Comparison of ENCODE assay signal across 7 mouse cellular contexts in genomic region chr9:106464751-106465541, GRCm38 (mm10). TPM values are rescaled to one million over a fixed set of nuclear protein-coding genes. Genes with fewer than 3 reads are reported as not detected.
DNase-seq lines count a peak whose midpoint lies in the region; ATAC-seq and TF ChIP-seq lines count a peak whose summit lies in the region.

No protein-coding gene starts in this region.

- ATAC-seq in activated CD4-positive, CD25-positive, alpha-beta regulatory T cell, adult 4 months: peak; percentile 41
- peak; percentile 53 for ATAC-seq in embryonic facial prominence, embryonic 11.5 days (replicated peaks; ENCODE audit: insufficient number of reproducible peaks, low FRiP score, low TSS enrichment, low read depth)

- peak overlapping the region; percentile 85 for H3K4me2 ChIP-seq in embryonic facial prominence, embryonic 11.5 days (ENCODE audit: low read depth, low read length)

- intact Hi-C loops in heart, postnatal 14 days (cut with DNase I): no loop called here

- WGBS in embryonic facial prominence, embryonic 11.5 days: 2% methylated on average over 98 of the region's 99 CpGs

- TF ChIP-seq POLR2A in ES-Bruce4 (IDR thresholded peaks at IDR 0.05; ENCODE audit: insufficient read depth, low read length): peak; percentile 46

- H3K27ac ChIP-seq in ES-Bruce4 (ENCODE audit: insufficient read depth, low read length): no peak overlapping the region
- peak overlapping the region; percentile 2; the same call in 1 of the 2 replicates for H3K27ac ChIP-seq in embryonic facial prominence, embryonic 11.5 days (replicated peaks; ENCODE audit: low read depth, low read length)

- no peaks in the 10 kb centered on the region for H3K27me3 ChIP-seq in ES-Bruce4 (ENCODE audit: control insufficient read depth, insufficient read depth, low read length, poor library complexity, severe bottlenecking)
- H3K27me3 ChIP-seq in embryonic facial prominence, embryonic 11.5 days (ENCODE audit: control insufficient read depth, insufficient read depth, low read length): no peaks in the 10 kb centered on the region

- H3K9ac ChIP-seq in ES-Bruce4 (ENCODE audit: low read depth, poor library complexity, severe bottlenecking): peak overlapping the region; percentile 70
- H3K9ac ChIP-seq in embryonic facial prominence, embryonic 11.5 days (replicated peaks; ENCODE audit: low read length): peak overlapping the region; percentile 82

- no peaks in the 10 kb centered on the region for H3K36me3 ChIP-seq in ES-Bruce4 (ENCODE audit: control insufficient read depth, insufficient read depth, low read length, poor library complexity, severe bottlenecking)
- peaks cover 11% of the 10 kb centered on the region for H3K36me3 ChIP-seq in embryonic facial prominence, embryonic 11.5 days (replicated peaks; ENCODE audit: control insufficient read depth, insufficient read depth, low read depth, low read length)

- no peak for TF ChIP-seq CTCF in ES-Bruce4 (IDR thresholded peaks at IDR 0.05; ENCODE audit: low read depth, low read length)

- DNase-seq in embryonic facial prominence, embryonic 11.5 days (ENCODE audit: low spot score): peak; percentile 79
- DNase-seq in heart, postnatal 14 days: peak; percentile 71 to 73
- peak; percentile 81 for DNase-seq in layer of hippocampus, adult 9-11 months
- DNase-seq in lung, postnatal 10 days: peak; percentile 67
- peak; percentile 84 for DNase-seq in right cerebral cortex, adult 18-20 months

- H3K4me3 ChIP-seq in ES-Bruce4 (ENCODE audit: low read depth, low read length): peak overlapping the region; percentile 73
- peak overlapping the region; percentile 49 for H3K4me3 ChIP-seq in embryonic facial prominence, embryonic 11.5 days (ENCODE audit: low read depth, low read length)

- TF ChIP-seq EP300 in ES-Bruce4 (IDR thresholded peaks at IDR 0.05; ENCODE audit: insufficient read depth, low read depth, low read length): no peak

- H3K9me3 ChIP-seq in ES-Bruce4 (replicated peaks; ENCODE audit: control insufficient read depth, insufficient read depth, low read length, poor library complexity, severe bottlenecking): no peaks in the 10 kb centered on the region
- H3K9me3 ChIP-seq in embryonic facial prominence, embryonic 11.5 days (replicated peaks; ENCODE audit: control insufficient read depth, low read length): no peaks in the 10 kb centered on the region

- peaks cover 3% of the 10 kb centered on the region for H3K4me1 ChIP-seq in ES-Bruce4 (ENCODE audit: control insufficient read depth, insufficient read depth, low read length)
- peaks cover 7% of the 10 kb centered on the region for H3K4me1 ChIP-seq in embryonic facial prominence, embryonic 11.5 days (ENCODE audit: control insufficient read depth, insufficient read depth, low read length)

RNA-seq across cellular contexts. Expression of gene Gpr62, which starts 0.8 kb away (rescaled TPM):
- polyA plus RNA-seq in ES-Bruce4 (2011; ENCODE audit: insufficient read depth, insufficient read length, low read depth, missing spikeins): 0.30 and 0.44 TPM in 2 replicates
- not detected for polyA plus RNA-seq in activated CD4-positive, CD25-positive, alpha-beta regulatory T cell, adult 4 months (2017; shearing (Covaris generic))
- 0.10 and 0.31 TPM in 2 replicates for polyA plus RNA-seq in embryonic facial prominence, embryonic 11.5 days (2014; fragmentation: Nextera tagmentation; extraction: Ambion mirVana)
- total RNA-seq in heart, postnatal 14 days (2021): under 1 TPM in 1 of 2 experiments, not detected in 1; 0.10 TPM

RNA-seq across cellular contexts. Expression of gene Rrp9, which starts 10.8 kb away (rescaled TPM):
- 82.1 and 89.4 TPM in 2 replicates for polyA plus RNA-seq in ES-Bruce4 (2011; ENCODE audit: insufficient read depth, insufficient read length, low read depth, missing spikeins)
- 10 to 100 TPM; 23.1 to 33.9 TPM for polyA plus RNA-seq in activated CD4-positive, CD25-positive, alpha-beta regulatory T cell, adult 4 months (2017; shearing (Covaris generic))
- polyA plus RNA-seq in embryonic facial prominence, embryonic 11.5 days (2014; fragmentation: Nextera tagmentation; extraction: Ambion mirVana): 43.2 and 48.6 TPM in 2 replicates
- total RNA-seq in heart, postnatal 14 days (2021): 10 to 100 TPM; 19.3 to 20.3 TPM

RNA-seq across cellular contexts. Expression of gene Parp3, which starts 11.8 kb away (rescaled TPM):
- polyA plus RNA-seq in ES-Bruce4 (2011; ENCODE audit: insufficient read depth, insufficient read length, low read depth, missing spikeins): 5.1 and 8.0 TPM in 2 replicates
- polyA plus RNA-seq in activated CD4-positive, CD25-positive, alpha-beta regulatory T cell, adult 4 months (2017; shearing (Covaris generic)): 10 to 100 TPM; 36.0 to 48.1 TPM
- 1.8 and 1.9 TPM in 2 replicates for polyA plus RNA-seq in embryonic facial prominence, embryonic 11.5 days (2014; fragmentation: Nextera tagmentation; extraction: Ambion mirVana)
- 10 to 100 TPM; 18.1 to 19.0 TPM for total RNA-seq in heart, postnatal 14 days (2021)

RNA-seq across cellular contexts. Expression of gene Pcbp4, which starts 11.9 kb away (rescaled TPM):
- polyA plus RNA-seq in ES-Bruce4 (2011; ENCODE audit: insufficient read depth, insufficient read length, low read depth, missing spikeins): 99.2 and 115 TPM in 2 replicates
- 1 to 10 TPM; 4.5 to 4.8 TPM for polyA plus RNA-seq in activated CD4-positive, CD25-positive, alpha-beta regulatory T cell, adult 4 months (2017; shearing (Covaris generic))
- polyA plus RNA-seq in embryonic facial prominence, embryonic 11.5 days (2014; fragmentation: Nextera tagmentation; extraction: Ambion mirVana): 165 and 189 TPM in 2 replicates
- total RNA-seq in heart, postnatal 14 days (2021): 10 to 100 TPM; 62.4 to 68.8 TPM

RNA-seq across cellular contexts. Expression of gene Abhd14a, which starts 17.5 kb away (rescaled TPM):
- 35.1 and 35.5 TPM in 2 replicates for polyA plus RNA-seq in ES-Bruce4 (2011; ENCODE audit: insufficient read depth, insufficient read length, low read depth, missing spikeins)
- polyA plus RNA-seq in activated CD4-positive, CD25-positive, alpha-beta regulatory T cell, adult 4 months (2017; shearing (Covaris generic)): 10 to 100 TPM; 12.7 to 13.0 TPM
- 41.9 and 43.5 TPM in 2 replicates for polyA plus RNA-seq in embryonic facial prominence, embryonic 11.5 days (2014; fragmentation: Nextera tagmentation; extraction: Ambion mirVana)
- total RNA-seq in heart, postnatal 14 days (2021): 10 to 100 TPM; 21.9 to 22.0 TPM
